Mouse (Mus musculus): ENCODE measurements around the gene Vasn. TPM values are rescaled to one million over a fixed set of nuclear protein-coding genes. Genes with fewer than 3 reads are reported as not detected.

Vasn gene
- polyA plus RNA-seq, 1 experiment from 2014 or later, result 25.9 TPM

DNA sequence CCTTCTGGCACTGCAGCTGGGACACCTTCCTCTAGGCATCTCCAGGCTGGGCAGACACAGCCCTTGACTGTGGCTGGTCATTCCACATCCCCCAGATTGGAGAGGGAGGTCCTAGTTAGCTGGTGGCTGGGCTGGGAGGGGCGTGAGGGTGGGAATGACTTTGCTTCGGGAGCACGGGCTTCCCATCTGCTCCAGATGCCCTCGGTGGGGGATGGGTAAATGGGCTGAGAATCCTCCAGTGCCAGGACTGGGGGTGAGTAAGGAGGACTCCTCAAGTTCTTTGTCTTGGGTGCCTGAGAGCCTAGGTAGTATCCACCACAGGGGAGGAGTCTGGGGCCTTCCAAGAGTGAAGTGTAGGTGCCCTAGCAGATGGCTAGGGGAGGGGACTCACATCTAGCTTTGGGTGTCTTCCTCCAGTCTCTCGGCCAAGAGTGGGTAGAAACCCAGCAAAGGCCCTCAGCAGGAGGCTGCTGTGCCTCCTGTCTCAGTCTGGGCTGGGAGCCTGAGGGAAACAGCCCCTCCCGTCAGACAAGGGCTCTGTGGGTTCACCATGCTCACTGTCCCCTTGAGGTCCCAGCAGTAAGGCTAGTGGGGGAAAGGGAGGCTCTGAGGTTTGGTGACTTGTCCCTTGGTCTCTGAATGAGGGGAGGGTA is 40.7 kb upstream of the Vasn start:
- Histone ChIP-seq H3K4me1 (peaks cover 78% of the 10 kb centered on the region), H3K27me3 (no peaks in the 10 kb centered on the region), H3K9me3 (no peaks in the 10 kb centered on the region), H3K4me2 (0 out of 2 replicates have a peak overlapping the region, but pooled peaks have one; percentile 7), H3K27ac (no peak overlapping the region), H3K4me3 (no peak overlapping the region), H3K36me3 (no peaks in the 10 kb centered on the region), H3K9ac (no peak overlapping the region)
- 20% methylated on average over 6 of the region's 6 CpGs for WGBS
- no peak for ATAC-seq (ENCODE audit: borderline replicate concordance, extremely low read depth, low FRiP score, low TSS enrichment)

DNA sequence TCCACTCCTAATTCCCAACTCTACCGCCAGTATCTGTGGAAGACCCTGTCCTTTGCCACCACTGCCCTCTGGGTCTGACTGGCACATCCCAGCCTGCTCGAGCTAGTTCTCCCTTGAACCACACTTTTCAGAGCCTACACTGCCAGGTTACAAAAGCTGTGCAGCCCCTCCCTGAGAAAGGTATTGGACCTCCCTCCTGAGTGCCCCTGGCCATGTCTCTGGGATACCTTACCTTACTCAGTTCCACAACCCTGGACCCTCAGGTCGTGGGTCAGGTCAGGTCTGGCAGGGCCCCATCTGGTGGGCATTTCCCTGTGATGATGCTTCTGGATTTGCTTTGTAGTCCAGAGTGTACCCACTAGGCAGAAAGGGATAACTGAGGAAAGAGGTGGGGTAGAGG is 40.1 kb upstream of the Vasn start:
- no peak overlapping the region for H3K4me2 ChIP-seq
- H3K4me3 ChIP-seq, result no peak overlapping the region
- ATAC-seq (ENCODE audit: borderline replicate concordance, extremely low read depth, low FRiP score, low TSS enrichment), result no peak
- WGBS, result 81% methylated on average over 3 of the region's 3 CpGs
- no peaks in the 10 kb centered on the region for H3K27me3 ChIP-seq
- no peaks in the 10 kb centered on the region for H3K36me3 ChIP-seq
- no peaks in the 10 kb centered on the region for H3K9me3 ChIP-seq
- H3K4me1 ChIP-seq, result peaks cover 83% of the 10 kb centered on the region
- no peak overlapping the region for H3K27ac ChIP-seq
- H3K9ac ChIP-seq, result no peak overlapping the region

DNA sequence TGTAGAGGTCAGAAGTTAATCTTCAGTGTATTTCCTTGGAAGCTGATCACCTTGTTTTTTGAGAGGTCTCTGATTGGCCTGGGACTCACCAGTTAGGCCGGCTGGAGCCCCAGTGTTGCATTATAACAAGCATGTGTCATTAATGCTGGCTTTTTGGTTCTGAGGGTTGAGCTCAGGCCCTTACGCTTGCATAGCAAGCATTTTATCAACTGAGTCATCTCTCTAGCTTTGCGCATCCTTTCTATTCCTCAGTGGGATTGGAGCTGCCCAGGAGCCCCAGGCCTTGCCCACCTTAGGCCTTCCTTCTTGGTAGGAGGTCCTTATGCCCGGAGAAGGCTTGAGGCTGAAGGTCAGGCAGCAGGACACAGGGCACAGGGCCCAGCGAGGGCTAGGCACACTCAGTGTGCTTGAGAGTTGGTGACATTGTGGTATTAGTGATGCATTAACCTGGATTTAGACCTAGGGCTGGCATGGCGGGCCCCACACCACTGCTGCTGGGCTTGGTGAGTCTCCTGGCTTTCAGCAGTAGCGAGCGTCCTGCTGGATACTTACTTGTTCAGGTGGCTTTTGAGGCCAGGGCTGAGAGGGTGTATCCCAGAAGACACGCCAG is 38.9 kb upstream of the Vasn start:
- WGBS, result 76% methylated on average over 9 of the region's 9 CpGs
- ATAC-seq (ENCODE audit: borderline replicate concordance, extremely low read depth, low FRiP score, low TSS enrichment), result no peak
- Histone ChIP-seq H3K9me3 (no peaks in the 10 kb centered on the region), H3K36me3 (no peaks in the 10 kb centered on the region), H3K9ac (no peak overlapping the region), H3K27ac (no peak overlapping the region; the same call in 1 of the 2 replicates), H3K4me3 (no peak overlapping the region), H3K4me1 (peaks cover 88% of the 10 kb centered on the region), H3K27me3 (no peaks in the 10 kb centered on the region), H3K4me2 (no peak overlapping the region)

DNA sequence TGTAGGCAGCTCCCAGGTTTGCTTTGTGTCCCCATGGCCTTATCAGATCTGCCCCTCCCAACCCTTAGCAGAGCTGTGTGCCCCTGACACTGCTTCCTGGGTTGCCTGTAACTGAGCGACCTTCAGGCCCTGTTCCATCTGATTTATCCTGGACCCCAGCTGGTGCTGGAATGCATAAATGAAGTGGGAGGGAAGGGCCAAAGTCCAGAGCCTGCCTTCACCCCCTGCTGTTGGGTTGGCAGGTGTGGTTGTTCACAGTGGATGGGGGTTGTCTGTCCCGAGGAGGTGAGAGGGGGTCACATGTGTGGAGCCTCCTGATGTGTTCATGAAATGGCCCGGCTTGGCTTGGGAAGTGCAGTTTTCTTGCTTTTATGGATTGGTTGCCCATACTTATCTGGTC is 37.6 kb upstream of the Vasn start:
- no peaks in the 10 kb centered on the region for H3K27me3 ChIP-seq
- no peak for ATAC-seq (ENCODE audit: borderline replicate concordance, extremely low read depth, low FRiP score, low TSS enrichment)
- H3K27ac ChIP-seq, result peak overlapping the region; percentile 84
- H3K4me2 ChIP-seq, result no peak overlapping the region
- H3K4me3 ChIP-seq, result no peak overlapping the region
- 18% methylated on average over 3 of the region's 3 CpGs for WGBS
- H3K9me3 ChIP-seq, result no peaks in the 10 kb centered on the region
- H3K36me3 ChIP-seq, result no peaks in the 10 kb centered on the region
- H3K4me1 ChIP-seq, result peaks cover 88% of the 10 kb centered on the region
- H3K9ac ChIP-seq, result no peak overlapping the region

DNA sequence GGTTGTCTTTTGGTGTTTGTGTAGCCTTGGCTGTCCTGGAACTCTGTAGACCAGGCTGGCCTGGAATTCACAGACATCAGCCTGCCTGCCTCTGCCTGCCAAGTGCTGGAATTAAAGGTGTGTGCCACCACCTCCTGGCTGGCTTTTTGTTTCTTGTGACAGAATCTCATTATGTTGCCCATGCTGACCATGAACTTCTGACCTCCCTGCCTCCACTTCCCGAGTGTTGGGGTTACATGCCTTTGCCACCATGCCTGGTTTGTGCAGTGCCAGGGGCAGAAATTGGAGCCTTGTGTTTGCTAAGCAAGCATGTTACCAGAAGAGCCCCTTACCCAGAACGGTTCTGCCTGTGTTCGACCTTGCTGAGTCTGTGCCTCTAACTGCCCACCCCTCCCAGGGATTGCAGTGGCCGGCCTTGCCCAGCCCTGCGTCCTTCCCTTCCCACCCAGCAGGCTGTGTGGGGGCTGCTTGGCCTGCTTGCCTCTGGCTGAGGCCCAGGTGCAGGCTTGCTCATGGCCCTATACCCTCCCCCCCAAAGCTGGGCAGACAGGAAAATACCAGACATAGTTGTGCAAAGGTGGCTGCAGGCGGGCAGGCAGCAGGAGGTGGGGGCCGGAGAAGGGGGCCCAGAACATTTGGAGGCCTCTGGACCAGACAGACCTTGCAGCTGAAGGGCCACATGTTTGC is 36.8 kb upstream of the Vasn start:
- Histone ChIP-seq H3K4me2 (peak overlapping the region; percentile 21), H3K9ac (peak overlapping the region; percentile 27; the same call in 1 of the 2 replicates), H3K9me3 (no peaks in the 10 kb centered on the region), H3K27ac (peak overlapping the region; percentile 84), H3K27me3 (no peaks in the 10 kb centered on the region), H3K36me3 (no peaks in the 10 kb centered on the region), H3K4me3 (no peak overlapping the region), H3K4me1 (peaks cover 87% of the 10 kb centered on the region)
- WGBS, result 17% methylated on average over 7 of the region's 7 CpGs
- ATAC-seq (ENCODE audit: borderline replicate concordance, extremely low read depth, low FRiP score, low TSS enrichment), result peak; percentile 19; the same call in 1 of the 2 replicates

DNA sequence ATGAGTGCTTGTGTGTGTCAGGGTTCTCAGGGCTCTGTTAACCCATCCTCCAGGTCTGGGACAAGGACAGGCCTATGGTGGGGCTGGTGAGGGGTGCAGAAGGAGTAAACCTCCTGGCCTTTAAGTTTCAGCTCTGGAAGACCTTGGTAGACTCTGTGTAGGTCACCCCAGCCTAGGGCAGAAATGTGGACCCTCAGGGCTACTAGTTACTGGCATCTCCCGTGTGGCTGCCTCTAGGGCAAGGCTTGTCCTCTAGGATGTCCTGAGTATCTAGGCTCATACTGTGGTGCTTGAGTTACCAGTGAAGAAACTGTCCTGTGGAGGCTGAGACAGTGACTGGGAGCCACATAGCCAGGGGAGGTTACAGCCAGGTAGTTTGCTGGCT is 36.3 kb upstream of the Vasn start:
- H3K4me3 ChIP-seq, result no peak overlapping the region
- H3K27me3 ChIP-seq, result no peaks in the 10 kb centered on the region
- WGBS, result 48% methylated on average over 1 of the region's 1 CpGs
- peak overlapping the region; percentile 84 for H3K27ac ChIP-seq
- H3K4me1 ChIP-seq, result peaks cover 87% of the 10 kb centered on the region
- ATAC-seq (ENCODE audit: borderline replicate concordance, extremely low read depth, low FRiP score, low TSS enrichment), result no peak
- H3K36me3 ChIP-seq, result no peaks in the 10 kb centered on the region
- H3K9me3 ChIP-seq, result no peaks in the 10 kb centered on the region
- H3K4me2 ChIP-seq, result peak overlapping the region; percentile 21
- no peak overlapping the region for H3K9ac ChIP-seq

DNA sequence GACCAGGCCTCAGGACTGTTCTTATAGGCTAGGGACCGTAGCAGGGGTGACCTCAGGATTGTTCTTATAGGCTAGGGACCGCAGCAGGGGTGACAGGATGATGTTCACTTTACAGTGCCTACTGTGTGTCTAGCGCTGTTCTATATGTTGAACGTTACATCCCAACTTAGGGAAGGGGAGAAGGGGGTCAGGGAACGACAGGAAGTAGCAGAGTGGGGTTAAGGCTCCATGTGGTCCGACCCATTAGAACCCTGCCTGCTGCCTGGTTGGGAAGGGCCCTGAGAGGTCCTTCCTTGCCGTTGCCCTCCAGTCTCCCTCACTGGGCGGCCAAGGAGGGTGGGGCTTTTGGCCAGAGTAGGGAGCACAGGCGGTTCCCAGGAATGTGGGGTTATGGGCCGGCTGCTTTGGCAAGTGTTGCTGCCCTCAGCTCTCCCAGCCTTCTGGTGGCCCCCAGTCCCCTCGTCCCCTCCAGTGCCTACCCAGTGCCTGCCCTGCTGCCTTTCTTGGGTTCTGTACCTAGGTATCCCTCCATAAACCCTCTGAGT is 35.4 kb upstream of the Vasn start:
- no peak overlapping the region for H3K9ac ChIP-seq
- H3K27ac ChIP-seq, result peak overlapping the region; percentile 84
- ATAC-seq (ENCODE audit: borderline replicate concordance, extremely low read depth, low FRiP score, low TSS enrichment), result no peak
- 46% methylated on average over 11 of the region's 11 CpGs for WGBS
- no peaks in the 10 kb centered on the region for H3K27me3 ChIP-seq
- H3K4me2 ChIP-seq, result no peak overlapping the region
- no peak overlapping the region for H3K4me3 ChIP-seq
- peaks cover 81% of the 10 kb centered on the region for H3K4me1 ChIP-seq
- H3K9me3 ChIP-seq, result no peaks in the 10 kb centered on the region
- H3K36me3 ChIP-seq, result 0 out of 2 replicates have a peak, but pooled peaks cover 4% of the 10 kb centered on the region

DNA sequence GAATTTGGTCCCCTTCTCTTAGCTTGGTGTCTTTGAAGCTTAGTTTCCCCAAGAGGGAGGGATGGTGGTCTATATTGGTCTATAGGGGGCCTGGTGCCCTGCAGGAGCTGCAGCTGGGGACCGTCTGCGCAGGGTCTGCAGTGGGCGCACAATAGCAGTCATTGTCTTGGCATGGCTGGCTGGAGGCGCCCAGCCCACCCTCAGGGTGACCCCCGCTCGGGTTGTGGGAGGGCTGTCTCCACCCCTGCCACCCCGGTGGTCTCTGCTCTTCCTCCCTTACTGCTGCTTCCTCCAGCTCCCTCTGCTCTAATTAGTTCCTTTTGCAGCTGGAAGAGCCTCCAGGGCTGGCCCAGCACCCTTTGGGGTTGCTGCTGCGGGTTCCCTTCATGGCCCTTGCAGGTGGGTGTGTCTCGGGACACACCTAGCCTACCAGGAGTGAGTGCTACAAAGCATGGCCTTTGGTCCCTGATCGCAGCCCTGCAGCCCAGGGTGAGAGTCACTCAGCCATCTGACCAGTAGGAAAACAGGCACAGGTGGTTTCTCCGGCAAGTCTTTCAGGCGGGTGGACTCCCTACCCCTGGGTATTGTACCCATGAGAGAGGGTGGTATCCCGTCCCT is 34.1 kb upstream of the Vasn start:
- H3K4me2 ChIP-seq, result no peak overlapping the region
- no peak for ATAC-seq (ENCODE audit: borderline replicate concordance, extremely low read depth, low FRiP score, low TSS enrichment)
- peaks cover 15% of the 10 kb centered on the region for H3K36me3 ChIP-seq
- WGBS, result 51% methylated on average over 13 of the region's 13 CpGs
- H3K4me1 ChIP-seq, result peaks cover 76% of the 10 kb centered on the region
- no peak overlapping the region for H3K4me3 ChIP-seq
- no peaks in the 10 kb centered on the region for H3K9me3 ChIP-seq
- no peaks in the 10 kb centered on the region for H3K27me3 ChIP-seq
- no peak overlapping the region for H3K9ac ChIP-seq
- H3K27ac ChIP-seq, result 0 out of 2 replicates have a peak overlapping the region, but pooled peaks have one; percentile 43

DNA sequence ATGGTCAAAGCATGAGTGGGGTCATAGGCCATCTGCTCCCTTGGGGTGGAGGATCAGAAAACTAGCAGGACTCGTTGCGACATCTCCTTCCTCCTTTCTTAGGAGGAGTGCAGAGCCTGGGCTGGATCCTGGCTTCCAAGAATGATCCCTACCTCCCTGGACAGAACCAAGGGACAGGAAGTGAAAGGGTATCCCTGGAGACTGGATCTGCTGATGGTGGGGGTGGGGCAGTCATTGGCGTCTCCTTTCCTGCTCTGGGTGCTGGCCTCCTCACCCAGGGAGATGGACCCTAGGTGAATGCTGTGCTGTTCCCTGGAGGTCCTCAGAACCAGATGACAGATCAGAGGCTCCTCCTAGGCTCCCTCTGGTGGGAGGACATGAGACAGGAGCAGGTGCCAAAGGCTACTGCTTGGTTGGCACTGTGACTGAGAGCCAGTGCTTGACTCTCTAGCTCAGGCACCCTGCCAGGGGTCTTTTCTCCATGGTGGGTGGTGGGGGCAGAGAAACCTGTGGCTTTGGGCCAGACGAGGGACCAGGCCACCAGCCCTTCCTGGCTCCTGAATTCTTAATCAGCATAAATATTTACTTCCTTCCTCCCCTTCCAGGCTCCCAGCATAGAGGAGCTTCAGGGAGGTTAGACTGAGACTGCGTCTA is 33.2 kb upstream of the Vasn start:
- peak overlapping the region; percentile 43 for H3K27ac ChIP-seq
- 0 out of 2 replicates have a peak overlapping the region, but pooled peaks have one; percentile 4 for H3K4me2 ChIP-seq
- peak; percentile 10; the same call in 1 of the 2 replicates for ATAC-seq (ENCODE audit: borderline replicate concordance, extremely low read depth, low FRiP score, low TSS enrichment)
- WGBS, result 17% methylated on average over 5 of the region's 5 CpGs
- H3K4me3 ChIP-seq, result no peak overlapping the region
- H3K36me3 ChIP-seq, result peaks cover 23% of the 10 kb centered on the region
- no peak overlapping the region for H3K9ac ChIP-seq
- no peaks in the 10 kb centered on the region for H3K9me3 ChIP-seq
- no peaks in the 10 kb centered on the region for H3K27me3 ChIP-seq
- peaks cover 71% of the 10 kb centered on the region for H3K4me1 ChIP-seq

DNA sequence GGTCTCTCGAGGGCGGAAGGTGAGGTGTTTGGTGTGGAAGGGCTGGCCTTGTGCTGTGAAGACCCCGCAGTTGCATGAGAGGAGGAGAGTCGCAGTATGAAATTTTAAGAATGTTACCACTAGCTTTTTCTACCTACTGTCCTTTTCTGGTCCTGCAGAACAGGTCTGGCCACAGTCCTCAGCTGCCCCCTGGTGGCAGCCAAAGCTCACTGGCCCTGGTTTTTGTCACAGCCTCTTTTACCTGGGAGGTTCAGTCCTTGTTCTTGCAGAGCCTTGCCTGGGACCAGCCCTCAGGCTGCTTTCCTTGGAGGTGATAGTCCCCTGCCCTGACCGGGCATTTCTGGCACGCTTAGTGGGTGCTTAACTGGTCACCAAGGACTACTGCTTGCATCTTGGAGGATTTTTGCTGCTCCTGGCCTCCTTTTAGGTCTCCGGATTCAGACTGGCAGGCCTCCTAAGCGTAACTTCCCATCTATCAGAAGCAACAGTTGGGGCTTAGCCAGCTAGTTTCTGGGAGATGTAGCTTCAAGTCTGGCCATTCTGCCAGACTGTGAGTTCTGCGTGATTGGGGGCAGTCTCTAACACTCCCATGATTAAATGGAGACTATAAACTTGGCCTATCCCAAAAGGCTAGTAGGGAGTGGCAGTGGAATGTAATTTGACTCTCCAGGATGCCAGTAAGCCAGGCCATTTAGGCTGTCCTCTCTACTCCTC is 31.8 kb upstream of the Vasn start:
- Histone ChIP-seq H3K9ac (no peak overlapping the region), H3K9me3 (no peaks in the 10 kb centered on the region), H3K4me1 (peaks cover 58% of the 10 kb centered on the region), H3K36me3 (peaks cover 36% of the 10 kb centered on the region), H3K4me3 (no peak overlapping the region), H3K27ac (peak overlapping the region; percentile 43; the same call in 1 of the 2 replicates), H3K4me2 (no peak overlapping the region), H3K27me3 (no peaks in the 10 kb centered on the region)
- WGBS, result 38% methylated on average over 9 of the region's 9 CpGs
- no peak for ATAC-seq (ENCODE audit: borderline replicate concordance, extremely low read depth, low FRiP score, low TSS enrichment)
